Mouse (Mus musculus) kidney, postnatal 25 days (tissue): ENCODE data around the gene Matk.

ENCODE experiments used
- DNase-seq, 2 experiments: peaks; one replicate each; pipeline ENCODE4 v3.0.0; 2021; ENCODE audit warnings: mixed read lengths in 2 of 2

Gene Matk

GRCm38 (mm10) chr10:81304597-81305238 lies 52.0 kb downstream of the Matk start:
- DNase-seq, result peak in 1 of 2 experiments; percentile 54

GRCm38 (mm10) chr10:81305663-81306062 lies 52.9 kb downstream of the Matk start:
- no peak for DNase-seq

- DNase-seq, result no peak
Measured at GRCm38 (mm10) chr10:81306173-81306668, 53.5 kb downstream of the Matk start.

GRCm38 (mm10) chr10:81306837-81307682 lies 54.3 kb downstream of the Matk start:
- no peak for DNase-seq

- no peak for DNase-seq
Measured at GRCm38 (mm10) chr10:81309571-81309970, 56.8 kb downstream of the Matk start.
